ENCODE assay signal across 8 mouse cellular contexts in genomic region chrX:51204626-51205547, GRCm38 (mm10). TPM values are rescaled to one million over a fixed set of nuclear protein-coding genes. Genes with fewer than 3 reads are reported as not detected.
DNase-seq lines count a peak whose midpoint lies in the region; ATAC-seq and TF ChIP-seq lines count a peak whose summit lies in the region.

No protein-coding gene starts in this region.

- peak overlapping the region; percentile 23; the same call in 1 of the 2 replicates for H3K9ac ChIP-seq in hindbrain, embryonic 11.5 days (ENCODE audit: low read depth, low read length)
- H3K9ac ChIP-seq in midbrain, postnatal 0 days (replicated peaks; ENCODE audit: low read length, poor library complexity, severe bottlenecking): no peak overlapping the region
- H3K9ac ChIP-seq in stomach, postnatal 0 days (ENCODE audit: low read length): peak overlapping the region; percentile 53

- TF ChIP-seq CTCF in bone marrow macrophage, adult 2 months (IDR thresholded peaks at IDR 0.05; ENCODE audit: low read depth, low read length): no peak
- TF ChIP-seq CTCF in midbrain, postnatal 0 days (IDR thresholded peaks at IDR 0.05): no peak
- TF ChIP-seq CTCF in stomach, postnatal 0 days (IDR thresholded peaks at IDR 0.05; ENCODE audit: low read depth): no peak

- H3K9me3 ChIP-seq in erythroblast, embryonic 14.5 days (ENCODE audit: control insufficient read depth, low read length): peaks cover 3% of the 10 kb centered on the region; the same call in 1 of the 2 replicates
- H3K9me3 ChIP-seq in hindbrain, embryonic 11.5 days (ENCODE audit: control insufficient read depth, low read length): no peaks in the 10 kb centered on the region
- no peaks in the 10 kb centered on the region for H3K9me3 ChIP-seq in midbrain, postnatal 0 days (ENCODE audit: low read length)
- H3K9me3 ChIP-seq in stomach, postnatal 0 days (ENCODE audit: control insufficient read depth, low read length): no peaks in the 10 kb centered on the region

- H3K27ac ChIP-seq in bone marrow macrophage, adult 2 months (ENCODE audit: insufficient read depth, low read depth, low read length): no peak overlapping the region
- no peak overlapping the region for H3K27ac ChIP-seq in hindbrain, embryonic 11.5 days (ENCODE audit: low read depth, low read length)
- no peak overlapping the region for H3K27ac ChIP-seq in midbrain, postnatal 0 days (ENCODE audit: low read depth, low read length)
- H3K27ac ChIP-seq in stomach, postnatal 0 days (replicated peaks): peak overlapping the region; percentile 69

- H3K4me2 ChIP-seq in hindbrain, embryonic 11.5 days (replicated peaks; ENCODE audit: low read depth, low read length): peak overlapping the region; percentile 73
- H3K4me2 ChIP-seq in midbrain, postnatal 0 days (ENCODE audit: low read depth, low read length, poor library complexity, severe bottlenecking): peak overlapping the region; percentile 69
- H3K4me2 ChIP-seq in stomach, postnatal 0 days (replicated peaks; ENCODE audit: low read depth): peak overlapping the region; percentile 69

- DNase-seq in ES-CJ7 (ENCODE audit: low read depth, low spot score): peak; percentile 51
- peak; percentile 54 for DNase-seq in hindbrain, embryonic 11.5 days (ENCODE audit: low spot score)
- peak; percentile 81 for DNase-seq in liver
- peak; percentile 12 for DNase-seq in midbrain, postnatal 0 days (ENCODE audit: low spot score)
- DNase-seq in stomach, postnatal 0 days (ENCODE audit: low spot score): peak; percentile 77
- DNase-seq in right cerebral cortex, postnatal 25 days: no peak

- peak; percentile 89 for ATAC-seq in hindbrain, embryonic 11.5 days (ENCODE audit: low FRiP score)
- ATAC-seq in midbrain, postnatal 0 days (ENCODE audit: low FRiP score): peak; percentile 66
- peak; percentile 92 for ATAC-seq in stomach, postnatal 0 days (ENCODE audit: low FRiP score, low TSS enrichment)

- H3K4me1 ChIP-seq in bone marrow macrophage, adult 2 months (ENCODE audit: control insufficient read depth, insufficient read depth, low read length): no peaks in the 10 kb centered on the region
- H3K4me1 ChIP-seq in erythroblast, embryonic 14.5 days (ENCODE audit: control insufficient read depth): peaks cover 13% of the 10 kb centered on the region
- H3K4me1 ChIP-seq in hindbrain, embryonic 11.5 days (replicated peaks; ENCODE audit: control insufficient read depth, insufficient read depth, low read length): no peaks in the 10 kb centered on the region
- no peaks in the 10 kb centered on the region for H3K4me1 ChIP-seq in midbrain, postnatal 0 days (ENCODE audit: insufficient read depth, low read length)
- no peaks in the 10 kb centered on the region for H3K4me1 ChIP-seq in stomach, postnatal 0 days (replicated peaks; ENCODE audit: control insufficient read depth, insufficient read depth)

- H3K27me3 ChIP-seq in erythroblast, embryonic 14.5 days (ENCODE audit: control insufficient read depth): peaks cover 26% of the 10 kb centered on the region
- H3K27me3 ChIP-seq in hindbrain, embryonic 11.5 days (ENCODE audit: control insufficient read depth, insufficient read depth, low read length): peaks cover 3% of the 10 kb centered on the region; the same call in 1 of the 2 replicates
- H3K27me3 ChIP-seq in midbrain, postnatal 0 days (ENCODE audit: insufficient read depth, low read length): 0 out of 2 replicates have a peak, but pooled peaks cover 4% of the 10 kb centered on the region
- H3K27me3 ChIP-seq in stomach, postnatal 0 days (ENCODE audit: control insufficient read depth, insufficient read depth, low read length): no peaks in the 10 kb centered on the region

- WGBS in hindbrain, embryonic 11.5 days: 15% methylated on average over 34 of the region's 67 CpGs
- WGBS in midbrain, postnatal 0 days: 26% methylated on average over 34 of the region's 67 CpGs
- 13% methylated on average over 31 of the region's 67 CpGs for WGBS in stomach, postnatal 0 days

- no peaks in the 10 kb centered on the region for H3K36me3 ChIP-seq in erythroblast, embryonic 14.5 days (ENCODE audit: control insufficient read depth)
- H3K36me3 ChIP-seq in hindbrain, embryonic 11.5 days (ENCODE audit: control insufficient read depth, insufficient read depth, low read length): no peaks in the 10 kb centered on the region
- H3K36me3 ChIP-seq in midbrain, postnatal 0 days (ENCODE audit: insufficient read depth, low read length): no peaks in the 10 kb centered on the region
- no peaks in the 10 kb centered on the region for H3K36me3 ChIP-seq in stomach, postnatal 0 days (ENCODE audit: control insufficient read depth, insufficient read depth, low read length)

- no peak for TF ChIP-seq EP300 in stomach, postnatal 0 days (optimal IDR thresholded peaks at IDR 0.05)

- TF ChIP-seq POLR2A in bone marrow macrophage, adult 2 months (IDR thresholded peaks at IDR 0.05; ENCODE audit: borderline replicate concordance, low read depth, low read length): no peak

- H3K4me3 ChIP-seq in bone marrow macrophage, adult 2 months (ENCODE audit: insufficient read depth, low read length): peak overlapping the region; percentile 63
- H3K4me3 ChIP-seq in erythroblast, embryonic 14.5 days (replicated peaks): peak overlapping the region; percentile 80
- H3K4me3 ChIP-seq in hindbrain, embryonic 11.5 days (ENCODE audit: low read depth, low read length): peak overlapping the region; percentile 50
- H3K4me3 ChIP-seq in midbrain, postnatal 0 days (ENCODE audit: low read depth, low read length): peak overlapping the region; percentile 46
- H3K4me3 ChIP-seq in stomach, postnatal 0 days (ENCODE audit: low read depth, low read length): peak overlapping the region; percentile 52

RNA-seq across cellular contexts. Expression of gene Mbnl3, which starts 1.4 kb away (rescaled TPM):
- 1.6 and 1.9 TPM in 2 replicates for polyA plus RNA-seq in bone marrow macrophage, adult 2 months (2012; ENCODE audit: insufficient read depth, insufficient read length, missing spikeins)
- polyA plus RNA-seq in erythroblast, embryonic 14.5 days (2012): 0.04 and 0.08 TPM in 2 replicates
- 4.0 and 4.3 TPM in 2 replicates for polyA plus RNA-seq in hindbrain, embryonic 11.5 days (2014; fragmentation: Nextera tagmentation; extraction: Ambion mirVana)
- total RNA-seq in midbrain, postnatal 0 days (2014; rRNA removed): 0.38 and 0.55 TPM in 2 replicates
- polyA plus RNA-seq in midbrain, postnatal 0 days (2015; fragmentation: Nextera tagmentation; extraction: Ambion mirVana): 0.49 and 1.3 TPM in 2 replicates
- 5.3 and 6.2 TPM in 2 replicates for polyA plus RNA-seq in stomach, postnatal 0 days (2015; fragmentation: Nextera tagmentation; extraction: Ambion mirVana)
